Mouse (Mus musculus) forebrain, embryonic 12.5 days (tissue): ENCODE measurements around the gene Cdca8. TPM values are rescaled to one million over a fixed set of nuclear protein-coding genes. Genes with fewer than 3 reads are reported as not detected.

ENCODE experiments used
- ATAC-seq: fragments of 200-750 bp; cut with Nextera tagmentation; 2 replicates; pipeline ENCODE4 v1.8.0; 2017; ENCODE audit warnings: moderate TSS enrichment; ENCODE audit not compliant: low FRiP score
- H3K27ac ChIP-seq: fragments of 300-500 bp; sonication (generic); 2 replicates; pipeline ENCODE4 v1.5.1; 2016; ENCODE audit warnings: mild to moderate bottlenecking
- H3K27me3 ChIP-seq: fragments of 300-500 bp; sonication (generic); 2 replicates; pipeline ENCODE4 v1.6.1; 2016; ENCODE audit warnings: mild to moderate bottlenecking
- H3K36me3 ChIP-seq: fragments of 300-500 bp; sonication (generic); replicated peaks from 2 replicates; pipeline ENCODE4 v1.6.1; 2016; ENCODE audit warnings: mild to moderate bottlenecking
- H3K4me1 ChIP-seq: fragments of 300-500 bp; sonication (generic); 2 replicates; pipeline ENCODE4 v1.6.1; 2016
- H3K4me2 ChIP-seq: fragments of 300-500 bp; sonication (generic); 2 replicates; pipeline ENCODE4 v1.6.1; 2016; ENCODE audit warnings: mild to moderate bottlenecking, moderate library complexity
- H3K4me3 ChIP-seq: fragments of 300-500 bp; sonication (generic); replicated peaks from 2 replicates; pipeline ENCODE4 v1.5.1; 2016; ENCODE audit warnings: mild to moderate bottlenecking
- H3K9ac ChIP-seq: fragments of 300-500 bp; sonication (generic); 2 replicates; pipeline ENCODE4 v1.6.1; 2016; ENCODE audit warnings: mild to moderate bottlenecking
- H3K9me3 ChIP-seq: fragments of 300-500 bp; sonication (generic); 2 replicates; pipeline ENCODE4 v1.6.1; 2016
- WGBS: fragments of 180-500 bp; shearing (Covaris S2); methylation state at CpG from one replicate; pipeline ENCODE4 v1.1.7; 2016; 5-methylcytosine and 5-hydroxymethylcytosine counted together
- polyA plus RNA-seq: library from polyadenylated mRNA; unstranded; fragments of >200 nt; fragmentation: Nextera tagmentation; extraction: Ambion mirVana; gene quantifications from 2 replicates; pipeline ENCODE4 v1.2.1, GENCODE M21; 2016

Cdca8 gene
- polyA plus RNA-seq, 1 experiment from 2014 or later = 243 TPM

DNA sequence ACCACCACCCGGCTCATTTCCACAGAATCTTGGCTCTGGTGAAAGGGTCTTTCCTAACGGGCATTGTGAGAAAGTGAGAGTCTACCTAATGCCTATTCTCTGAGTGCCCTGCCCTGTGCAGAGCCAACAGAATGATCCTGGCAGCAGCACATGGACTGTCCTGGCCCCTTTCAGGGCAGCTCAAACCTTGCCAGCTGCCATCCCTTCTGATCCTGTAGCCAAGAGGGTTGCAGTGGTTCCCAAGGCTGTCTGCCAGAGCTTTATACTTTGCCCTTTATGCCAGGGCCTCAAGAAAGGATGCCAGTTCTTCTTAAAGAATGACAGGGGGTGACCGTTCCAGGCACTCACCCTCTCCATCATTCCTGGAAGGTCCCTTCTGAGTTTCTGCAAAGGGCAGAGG is 10.4 kb upstream of the Cdca8 start:
- no peak overlapping the region for H3K4me3 ChIP-seq
- no peaks in the 10 kb centered on the region for H3K36me3 ChIP-seq
- H3K27me3 ChIP-seq = no peaks in the 10 kb centered on the region
- no peak overlapping the region for H3K4me2 ChIP-seq
- H3K9ac ChIP-seq = no peak overlapping the region
- H3K27ac ChIP-seq = no peak overlapping the region
- H3K4me1 ChIP-seq = no peaks in the 10 kb centered on the region
- no peaks in the 10 kb centered on the region for H3K9me3 ChIP-seq
- no peak for ATAC-seq
- 78% methylated on average over 3 of the region's 3 CpGs for WGBS

DNA sequence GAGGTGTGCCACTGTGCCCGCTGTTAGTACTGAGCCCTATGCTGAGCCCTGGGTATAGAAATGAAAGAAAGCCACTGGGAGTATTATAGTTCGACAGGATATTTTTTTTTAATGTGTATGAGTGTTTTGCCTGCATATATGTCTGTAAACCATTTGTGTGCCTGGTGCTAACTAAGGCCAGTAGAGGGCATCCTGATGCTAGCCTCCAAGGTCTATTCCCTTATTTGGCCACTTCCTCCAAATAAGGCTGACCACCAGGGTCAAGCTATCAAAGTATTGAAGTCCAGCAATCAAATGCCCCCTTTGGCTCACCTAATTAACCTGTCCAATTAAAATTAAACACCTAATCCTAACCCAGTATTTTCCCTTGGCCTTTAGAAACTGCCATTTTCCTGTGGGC is 5.8 kb upstream of the Cdca8 start:
- Histone ChIP-seq H3K9ac (no peak overlapping the region), H3K4me2 (no peak overlapping the region), H3K36me3 (peaks cover 23% of the 10 kb centered on the region), H3K27me3 (no peaks in the 10 kb centered on the region), H3K4me1 (no peaks in the 10 kb centered on the region), H3K4me3 (no peak overlapping the region), H3K27ac (no peak overlapping the region), H3K9me3 (no peaks in the 10 kb centered on the region)
- no peak for ATAC-seq
- 61% methylated on average over 2 of the region's 2 CpGs for WGBS

DNA sequence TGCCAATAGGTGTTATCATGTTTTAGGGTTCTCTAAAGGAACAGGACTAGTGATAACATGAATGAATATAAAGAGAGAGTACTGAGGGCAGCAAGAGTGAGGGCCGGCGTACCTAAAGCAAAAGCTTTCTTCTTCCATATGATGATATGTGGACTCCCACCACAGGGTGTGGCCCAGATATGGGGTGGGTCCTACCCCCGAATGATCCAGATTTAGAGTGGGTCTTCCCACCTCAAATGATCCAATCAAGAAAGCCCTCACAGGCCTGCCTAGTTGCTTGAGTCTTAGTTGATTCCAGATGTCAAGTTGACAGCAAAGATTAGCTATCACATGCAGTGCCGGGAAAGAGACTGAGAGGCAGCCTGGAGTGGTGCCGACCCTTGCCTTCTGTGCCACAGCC is 4.7 kb upstream of the Cdca8 start:
- 89% methylated on average over 5 of the region's 5 CpGs for WGBS
- no peak overlapping the region for H3K27ac ChIP-seq
- ATAC-seq = no peak
- peaks cover 32% of the 10 kb centered on the region for H3K36me3 ChIP-seq
- no peaks in the 10 kb centered on the region for H3K27me3 ChIP-seq
- H3K9ac ChIP-seq = no peak overlapping the region
- H3K4me2 ChIP-seq = no peak overlapping the region
- no peak overlapping the region for H3K4me3 ChIP-seq
- no peaks in the 10 kb centered on the region for H3K9me3 ChIP-seq
- H3K4me1 ChIP-seq = no peaks in the 10 kb centered on the region

DNA sequence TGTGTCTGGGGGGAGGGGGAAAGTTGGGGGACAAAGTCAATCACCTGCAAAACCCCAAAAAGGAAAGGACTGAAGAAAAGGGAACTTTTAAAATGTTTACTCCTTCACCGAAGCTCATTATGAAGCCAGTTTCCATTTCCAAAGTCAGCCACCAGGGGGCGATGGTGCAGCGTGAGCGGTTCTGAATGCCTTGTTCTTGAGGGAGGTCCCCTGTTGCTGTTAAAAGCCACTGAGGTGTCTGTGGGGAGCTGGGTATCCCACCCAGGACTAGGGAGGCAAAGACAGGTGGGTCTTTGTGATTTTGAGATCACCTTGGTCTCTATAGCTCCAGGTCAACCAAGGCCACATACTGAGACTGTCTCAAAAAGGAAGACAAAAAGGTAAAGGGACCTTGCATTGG is 3.9 kb upstream of the Cdca8 start:
- Histone ChIP-seq H3K36me3 (peaks cover 37% of the 10 kb centered on the region), H3K9ac (no peak overlapping the region), H3K4me3 (no peak overlapping the region), H3K9me3 (no peaks in the 10 kb centered on the region), H3K4me2 (no peak overlapping the region), H3K4me1 (peaks cover 4% of the 10 kb centered on the region; the same call in 1 of the 2 replicates), H3K27me3 (no peaks in the 10 kb centered on the region), H3K27ac (no peak overlapping the region)
- ATAC-seq = no peak; the same call in 1 of the 2 replicates
- 4% methylated on average over 4 of the region's 4 CpGs for WGBS

DNA sequence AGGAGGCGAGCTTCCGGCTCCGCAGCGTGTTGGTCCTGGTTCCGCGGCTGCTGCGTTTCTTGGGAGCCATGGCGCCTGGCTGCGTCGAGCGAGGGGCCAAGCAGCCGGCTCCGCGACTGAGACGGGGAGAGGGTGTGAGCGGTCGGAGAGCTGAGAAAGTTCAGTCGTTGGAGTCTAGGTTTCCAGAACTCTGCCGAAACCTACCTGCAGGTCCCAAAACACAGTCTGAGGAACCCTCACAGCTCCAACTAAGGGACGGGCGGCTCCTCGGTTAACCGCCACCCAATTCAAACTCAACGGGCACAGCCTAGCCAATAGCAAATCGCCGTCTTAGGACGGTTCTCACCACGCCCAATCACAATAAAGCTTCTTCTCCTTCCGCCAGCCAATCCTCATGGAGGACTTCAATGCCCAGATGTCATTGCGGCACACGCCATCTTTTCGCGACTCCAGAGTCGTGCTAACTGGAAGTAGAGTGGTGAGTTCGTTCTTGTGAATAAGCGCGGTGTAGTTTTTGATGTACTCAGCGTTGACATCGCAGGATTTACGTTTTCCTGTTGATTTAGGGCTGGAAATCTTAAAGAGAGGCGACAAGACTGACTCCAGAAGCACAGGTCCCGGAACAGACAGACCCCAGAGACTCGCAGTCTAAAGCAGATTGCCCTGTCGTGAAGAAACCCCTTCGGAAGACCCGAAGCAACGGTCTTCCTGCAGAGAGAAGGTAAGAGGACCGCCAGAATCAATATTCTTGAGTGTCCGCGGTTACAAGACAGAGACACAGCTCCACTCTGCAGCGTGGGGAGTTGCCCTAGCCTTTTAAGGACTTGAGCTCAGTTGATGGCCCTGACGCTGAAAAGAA is 2.3 kb downstream of the Cdca8 start, which contains the start of gene 9930104L06Rik:
Gene 9930104L06Rik (plus strand): TSS at position 436 of the 859 bp plus-strand sequence.
- peak within 1 kb of the TSS; percentile 92 for H3K4me2 ChIP-seq
- under 1% methylated on average over 52 of the region's 52 CpGs for WGBS
- peak within 1 kb of the TSS; percentile 74 for H3K27ac ChIP-seq
- H3K9ac ChIP-seq = peak within 1 kb of the TSS; percentile 80
- peaks cover 27% of the 10 kb centered on the region for H3K4me1 ChIP-seq
- no peaks in the 10 kb centered on the region for H3K9me3 ChIP-seq
- H3K36me3 ChIP-seq = peaks cover 28% of the 10 kb centered on the region
- H3K27me3 ChIP-seq = no peaks in the 10 kb centered on the region
- peak; percentile 100 for ATAC-seq
- peak within 1 kb of the TSS; percentile 89 for H3K4me3 ChIP-seq

DNA sequence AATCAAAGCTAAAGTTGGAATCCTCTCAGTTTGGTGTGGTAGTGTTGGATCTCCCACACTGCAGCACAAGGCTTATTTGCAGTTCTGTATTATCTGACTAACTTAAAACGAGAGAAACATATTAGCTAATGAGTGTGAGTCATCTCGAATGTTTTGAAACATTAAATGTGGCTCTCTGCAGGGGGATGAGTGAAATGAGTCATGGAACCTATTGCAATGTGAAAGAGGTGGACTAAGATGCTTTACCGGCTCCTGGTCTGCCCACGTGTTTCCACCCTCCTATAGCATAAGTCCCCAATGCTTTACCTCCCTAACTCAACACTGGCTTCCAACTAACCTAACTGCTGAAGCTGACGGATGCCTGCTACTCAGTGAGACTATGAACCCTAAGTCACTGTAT is 11.0 kb downstream of the Cdca8 start:
- H3K4me3 ChIP-seq = no peak overlapping the region
- no peaks in the 10 kb centered on the region for H3K4me1 ChIP-seq
- H3K4me2 ChIP-seq = no peak overlapping the region
- H3K36me3 ChIP-seq = peaks cover 76% of the 10 kb centered on the region
- 87% methylated on average over 5 of the region's 5 CpGs for WGBS
- no peak overlapping the region for H3K9ac ChIP-seq
- ATAC-seq = no peak
- H3K27me3 ChIP-seq = no peaks in the 10 kb centered on the region
- H3K9me3 ChIP-seq = no peaks in the 10 kb centered on the region
- no peak overlapping the region for H3K27ac ChIP-seq

DNA sequence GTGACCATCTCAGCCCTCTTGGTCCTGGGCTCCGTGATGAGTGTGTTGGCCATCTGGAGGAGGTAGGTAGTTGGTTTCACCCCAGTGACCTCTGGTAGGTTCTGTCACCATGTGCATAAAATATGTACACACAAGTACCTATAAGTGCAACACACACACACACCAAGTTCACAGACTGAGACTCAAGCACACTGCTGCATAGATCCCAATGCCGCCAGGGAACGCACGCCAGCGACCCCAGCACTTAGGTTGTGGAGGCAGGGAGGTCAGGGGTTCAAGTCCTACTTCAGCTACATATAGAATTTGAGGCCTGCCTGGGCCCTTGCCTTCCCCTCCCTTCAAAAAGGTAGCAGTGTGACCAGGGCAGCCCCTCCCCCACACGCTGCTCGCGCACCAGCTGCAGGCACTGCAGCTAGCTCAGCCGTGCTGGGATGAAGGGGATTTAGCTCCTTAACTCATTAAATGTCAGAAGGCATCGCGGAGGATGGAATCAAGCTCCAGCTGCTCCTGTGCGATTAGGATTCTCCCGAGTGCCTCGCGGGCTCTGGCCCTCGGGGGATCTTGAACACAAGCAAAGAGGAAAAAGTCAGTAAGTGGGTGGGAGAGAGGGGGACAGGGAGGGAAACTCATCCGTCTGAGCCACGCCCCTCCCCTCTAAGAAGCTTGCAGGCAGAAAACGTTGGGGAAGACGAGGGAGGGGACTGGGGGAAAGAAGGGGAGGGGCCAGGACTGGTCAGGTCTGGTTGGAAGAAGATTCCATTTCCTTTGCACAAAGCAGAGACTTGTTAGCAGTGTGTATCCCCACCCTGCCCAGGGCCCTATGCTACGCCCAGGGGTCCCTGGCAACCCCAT is 32.9 kb downstream of the Cdca8 start:
- 2% methylated on average over 21 of the region's 21 CpGs for WGBS

DNA sequence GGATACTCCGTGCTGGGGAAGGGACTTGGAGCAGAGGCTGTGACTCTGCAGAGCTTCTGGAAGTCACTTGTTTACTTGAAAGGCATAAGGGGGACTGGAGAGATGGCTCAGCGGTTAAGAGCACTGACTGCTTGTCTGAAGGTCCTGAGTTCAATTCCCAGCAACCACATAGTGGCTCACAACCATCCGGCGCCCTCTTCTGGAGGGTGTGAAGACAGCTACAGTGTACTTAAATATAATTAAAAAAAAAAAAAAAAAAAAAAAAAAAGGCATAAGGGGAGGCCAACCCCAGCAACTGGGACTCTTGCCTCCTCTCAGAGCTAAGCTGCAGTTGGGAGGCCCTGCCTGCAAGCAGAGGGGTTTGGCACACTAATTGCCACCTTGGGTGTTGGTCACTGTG is 33.7 kb downstream of the Cdca8 start:
- no peak for ATAC-seq
- Histone ChIP-seq H3K9me3 (no peaks in the 10 kb centered on the region), H3K9ac (no peak overlapping the region), H3K27me3 (peaks cover 5% of the 10 kb centered on the region; the same call in 1 of the 2 replicates), H3K4me3 (no peak overlapping the region), H3K4me2 (no peak overlapping the region), H3K4me1 (peaks cover 25% of the 10 kb centered on the region), H3K36me3 (no peaks in the 10 kb centered on the region), H3K27ac (peak overlapping the region; percentile 92)
- WGBS = 64% methylated on average over 4 of the region's 4 CpGs

More for the DNA sequence above, 32.9 kb downstream of the Cdca8 start:
- Histone ChIP-seq H3K9ac (peak overlapping the region; percentile 42), H3K4me1 (peaks cover 25% of the 10 kb centered on the region), H3K36me3 (no peaks in the 10 kb centered on the region), H3K4me2 (peak overlapping the region; percentile 54), H3K27me3 (peaks cover 5% of the 10 kb centered on the region; the same call in 1 of the 2 replicates), H3K9me3 (no peaks in the 10 kb centered on the region), H3K4me3 (peak overlapping the region; percentile 28), H3K27ac (peak overlapping the region; percentile 92)
- peak; percentile 83 for ATAC-seq

DNA sequence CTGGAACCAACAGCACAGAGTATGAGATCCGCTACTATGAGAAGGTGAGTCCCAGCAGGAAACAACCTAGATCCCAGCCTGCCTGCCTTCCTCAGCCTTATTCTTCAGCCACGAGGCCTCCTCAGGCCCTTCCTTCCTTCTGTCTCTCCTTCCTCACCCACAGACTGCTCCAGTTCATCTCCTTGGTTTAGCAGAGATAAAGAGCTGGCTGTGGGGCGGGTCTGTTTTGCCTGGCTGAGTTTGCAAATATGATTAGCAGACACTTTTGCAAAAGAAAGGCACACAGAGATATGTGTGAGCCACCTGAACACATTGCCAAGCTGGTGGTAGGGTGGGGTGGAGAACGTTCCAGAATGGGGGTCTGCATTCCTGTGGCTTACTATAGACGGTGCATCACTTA is 39.2 kb downstream of the Cdca8 start:
- ATAC-seq = no peak
- no peak overlapping the region for H3K9ac ChIP-seq
- H3K4me2 ChIP-seq = no peak overlapping the region
- H3K9me3 ChIP-seq = no peaks in the 10 kb centered on the region
- 64% methylated on average over 5 of the region's 5 CpGs for WGBS
- H3K27me3 ChIP-seq = peaks cover 43% of the 10 kb centered on the region
- no peaks in the 10 kb centered on the region for H3K36me3 ChIP-seq
- H3K4me3 ChIP-seq = no peak overlapping the region
- no peak overlapping the region for H3K27ac ChIP-seq
- H3K4me1 ChIP-seq = peaks cover 37% of the 10 kb centered on the region

DNA sequence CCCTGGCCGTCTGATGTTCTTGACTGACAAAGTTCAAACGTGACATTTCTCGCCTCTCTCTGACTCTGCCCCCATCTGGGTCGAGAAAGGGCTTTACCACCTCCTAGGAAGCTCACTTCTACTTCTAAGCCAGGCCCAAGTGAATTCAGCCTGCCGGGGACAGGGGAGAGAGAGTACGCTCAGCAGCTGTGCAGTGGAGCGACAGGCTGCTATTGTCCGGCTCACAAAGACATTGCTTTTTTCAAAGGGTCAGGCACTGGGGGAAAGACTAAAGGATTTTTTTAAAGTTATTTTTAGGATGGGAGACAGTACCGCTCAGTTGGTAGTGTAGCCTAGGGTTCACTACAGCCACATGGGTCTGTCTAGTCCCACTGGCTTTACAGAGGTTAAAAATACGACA is 40.7 kb downstream of the Cdca8 start:
- 0 out of 2 replicates have a peak overlapping the region, but pooled peaks have one; percentile 25 for H3K27ac ChIP-seq
- peaks cover 58% of the 10 kb centered on the region for H3K27me3 ChIP-seq
- WGBS = 9% methylated on average over 10 of the region's 10 CpGs
- H3K4me3 ChIP-seq = no peak overlapping the region
- no peak overlapping the region for H3K4me2 ChIP-seq
- no peak for ATAC-seq
- H3K9me3 ChIP-seq = no peaks in the 10 kb centered on the region
- no peaks in the 10 kb centered on the region for H3K36me3 ChIP-seq
- H3K4me1 ChIP-seq = peaks cover 52% of the 10 kb centered on the region
- 0 out of 2 replicates have a peak overlapping the region, but pooled peaks have one; percentile 17 for H3K9ac ChIP-seq

DNA sequence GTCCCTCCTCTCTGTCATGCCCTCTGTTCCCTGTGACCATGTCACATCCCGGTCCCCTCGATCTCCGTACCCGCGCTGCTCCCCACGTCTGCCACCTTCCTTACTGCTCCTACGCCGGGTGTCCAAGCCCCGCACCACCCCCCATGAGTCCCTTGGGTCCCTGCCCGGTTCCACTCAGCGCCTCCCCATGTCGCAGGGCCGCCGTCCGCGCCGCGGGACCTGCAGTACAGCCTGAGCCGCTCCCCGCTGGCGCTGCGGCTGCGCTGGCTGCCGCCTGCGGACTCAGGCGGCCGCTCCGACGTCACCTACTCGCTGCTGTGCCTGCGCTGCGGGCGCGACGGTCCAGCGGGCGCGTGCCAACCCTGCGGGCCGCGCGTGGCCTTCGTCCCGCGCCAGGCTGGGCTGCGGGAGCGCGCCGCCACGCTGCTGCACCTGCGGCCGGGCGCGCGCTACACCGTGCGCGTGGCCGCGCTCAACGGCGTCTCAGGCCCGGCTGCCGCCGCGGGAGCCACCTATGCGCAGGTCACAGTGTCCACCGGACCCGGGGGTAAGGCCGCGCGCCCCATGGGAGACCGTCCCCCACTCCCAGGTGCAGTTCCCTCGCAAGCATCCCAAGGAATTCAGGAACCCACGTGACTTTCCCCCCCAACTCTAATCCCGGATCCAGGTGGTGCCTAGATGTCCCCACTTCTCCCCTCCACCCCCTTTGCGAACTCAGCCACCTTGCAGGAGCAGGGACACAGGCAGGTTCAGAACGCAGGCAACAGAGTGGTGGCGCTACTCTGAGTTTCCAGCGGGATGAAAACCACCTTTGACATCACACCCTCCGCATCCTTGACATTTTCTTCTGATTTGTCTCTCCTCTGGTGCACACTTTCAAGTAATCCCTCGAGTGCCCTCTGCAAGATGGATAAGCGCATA is 44.3 kb downstream of the Cdca8 start:
- H3K4me2 ChIP-seq = peak overlapping the region; percentile 84
- H3K9ac ChIP-seq = peak overlapping the region; percentile 50; the same call in 1 of the 2 replicates
- no peaks in the 10 kb centered on the region for H3K9me3 ChIP-seq
- H3K4me3 ChIP-seq = peak overlapping the region; percentile 54
- H3K27ac ChIP-seq = no peak overlapping the region
- peaks cover 44% of the 10 kb centered on the region for H3K4me1 ChIP-seq
- ATAC-seq = peak; percentile 72; the same call in 1 of the 2 replicates
- peaks cover 81% of the 10 kb centered on the region for H3K27me3 ChIP-seq
- 1% methylated on average over 81 of the region's 83 CpGs for WGBS
- H3K36me3 ChIP-seq = no peaks in the 10 kb centered on the region
